Mouse (Mus musculus) heart, adult 2 months (tissue): Measurements from ENCODE around the gene Kcnj2.

Source experiments
- CTCF ChIP-seq: fragments of 200-600 bp; IDR thresholded peaks from 2 replicates; pipeline ENCODE4 v1.8.1; 2022; ENCODE audit warnings: antibody characterized with exemption, mild to moderate bottlenecking, moderate library complexity
- EP300 ChIP-seq: fragments of 200-500 bp; IDR thresholded peaks from 2 replicates; pipeline ENCODE4 v1.6.1; 2011; ENCODE audit warnings: low read depth, low read length, control low read depth; ENCODE audit not compliant: insufficient read depth
- POLR2A ChIP-seq: fragments of 200-500 bp; IDR thresholded peaks from 2 replicates; pipeline ENCODE4 v1.6.1; 2011; ENCODE audit warnings: mild to moderate bottlenecking, low read depth, low read length, control low read depth; ENCODE audit not compliant: insufficient read depth

DNA sequence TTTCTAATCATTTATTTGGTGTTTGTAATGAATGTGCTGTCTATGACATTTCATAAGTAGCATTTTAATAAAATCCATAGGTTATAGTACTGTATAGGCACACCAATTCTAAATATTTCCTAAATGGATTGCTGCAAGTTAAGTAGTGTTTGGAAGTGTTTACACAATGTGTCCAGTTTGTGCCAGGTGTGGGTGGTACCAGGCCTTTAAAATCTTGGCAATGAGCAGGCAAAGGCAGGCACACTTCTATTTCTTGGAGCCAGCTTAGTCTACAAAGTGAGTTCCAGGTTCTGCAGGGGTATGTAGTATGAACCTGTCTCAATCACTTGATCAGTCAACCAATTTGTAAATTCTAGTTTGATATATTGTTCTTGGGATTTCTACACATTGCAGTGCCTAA, 22.3 kb downstream of the Kcnj2 start:
- TF ChIP-seq CTCF (no peak), POLR2A (no peak), EP300 (no peak)
